Mouse (Mus musculus): ENCODE data around the gene Gm20852.
"Not testable (repeated sequence)": the region's sequence is repeated elsewhere in the genome, so short reads cannot be mapped to it uniquely, and the experiment has no call there.

The Gm20852 gene

DNA sequence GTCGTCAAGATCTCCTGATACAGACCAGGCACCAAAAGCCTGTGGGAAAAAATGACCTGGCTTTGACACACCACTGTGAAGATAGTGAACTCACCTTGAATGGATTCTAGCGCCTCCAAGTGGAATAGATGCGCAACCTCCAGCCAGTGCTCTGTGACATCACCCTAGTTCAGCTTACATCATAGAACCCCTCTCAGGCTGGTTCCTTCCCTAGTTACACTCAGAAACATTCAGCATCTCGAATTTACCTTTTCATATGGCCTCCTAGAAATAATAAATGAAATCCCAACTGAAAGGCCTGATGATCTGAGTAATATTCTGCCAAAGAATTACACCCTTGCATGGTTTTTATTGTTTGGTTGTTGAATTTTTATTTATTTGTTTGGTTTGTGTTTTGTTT lies at the start of gene Gm20852:
TSS of gene Gm20852 (minus strand) at position 101 of the 400 bp plus-strand sequence.
- DNase-seq (ENCODE audit: extremely low spot score, low read depth, low spot score), result not testable (repeated sequence)
